Mouse (Mus musculus): ENCODE results near the gene Prkd2.

The Prkd2 gene

GRCm38 (mm10) chr7:16819794-16820193 lies 22.9 kb upstream of the Prkd2 start:
- TF ChIP-seq GATA4 (IDR thresholded peaks at IDR 0.05; ENCODE audit: insufficient replicate concordance, low read length): no peak

- no peak for TF ChIP-seq GATA4 (IDR thresholded peaks at IDR 0.05; ENCODE audit: insufficient replicate concordance, low read length)
Measured at GRCm38 (mm10) chr7:16820271-16820763, 22.4 kb upstream of the Prkd2 start.

- no peak for TF ChIP-seq GATA4 (IDR thresholded peaks at IDR 0.05; ENCODE audit: insufficient replicate concordance, low read length)
Measured at GRCm38 (mm10) chr7:16821091-16821490, 21.6 kb upstream of the Prkd2 start.

GRCm38 (mm10) chr7:16821669-16822101 lies 21.0 kb upstream of the Prkd2 start:
- no peak for TF ChIP-seq GATA4 (IDR thresholded peaks at IDR 0.05; ENCODE audit: insufficient replicate concordance, low read length)

GRCm38 (mm10) chr7:16823734-16824133 lies 19.0 kb upstream of the Prkd2 start:
- TF ChIP-seq GATA4 (IDR thresholded peaks at IDR 0.05; ENCODE audit: insufficient replicate concordance, low read length): no peak

GRCm38 (mm10) chr7:16825785-16826184 lies 16.9 kb upstream of the Prkd2 start:
- no peak for TF ChIP-seq GATA4 (IDR thresholded peaks at IDR 0.05; ENCODE audit: insufficient replicate concordance, low read length)

GRCm38 (mm10) chr7:16826571-16826970 lies 16.1 kb upstream of the Prkd2 start:
- TF ChIP-seq GATA4 (IDR thresholded peaks at IDR 0.05; ENCODE audit: insufficient replicate concordance, low read length): no peak

GRCm38 (mm10) chr7:16827274-16827673 lies 15.4 kb upstream of the Prkd2 start:
- no peak for TF ChIP-seq GATA4 (IDR thresholded peaks at IDR 0.05; ENCODE audit: insufficient replicate concordance, low read length)

GRCm38 (mm10) chr7:16830449-16830848 lies 12.3 kb upstream of the Prkd2 start:
- peak; percentile 68; the same call in 1 of the 2 replicates for TF ChIP-seq GATA4 (IDR thresholded peaks at IDR 0.05; ENCODE audit: insufficient replicate concordance, low read length)

GRCm38 (mm10) chr7:16837916-16838803 lies 4.5 kb upstream of the Prkd2 start:
- TF ChIP-seq GATA4 (IDR thresholded peaks at IDR 0.05; ENCODE audit: insufficient replicate concordance, low read length): no peak

- TF ChIP-seq GATA4 (IDR thresholded peaks at IDR 0.05; ENCODE audit: insufficient replicate concordance, low read length): no peak
Measured at GRCm38 (mm10) chr7:16838804-16839426, 3.8 kb upstream of the Prkd2 start.

GRCm38 (mm10) chr7:16839427-16840108 lies 3.1 kb upstream of the Prkd2 start:
- no peak for TF ChIP-seq GATA4 (IDR thresholded peaks at IDR 0.05; ENCODE audit: insufficient replicate concordance, low read length)

- no peak for TF ChIP-seq GATA4 (IDR thresholded peaks at IDR 0.05; ENCODE audit: insufficient replicate concordance, low read length)
Measured at GRCm38 (mm10) chr7:16840109-16840491, 2.6 kb upstream of the Prkd2 start.

- TF ChIP-seq GATA4 (IDR thresholded peaks at IDR 0.05; ENCODE audit: insufficient replicate concordance, low read length): no peak
Measured at GRCm38 (mm10) chr7:16841078-16841477, 1.6 kb upstream of the Prkd2 start.

All from liver, adult (tissue).